8 mouse cellular contexts compared by ENCODE assay signal in the genomic region with DNA sequence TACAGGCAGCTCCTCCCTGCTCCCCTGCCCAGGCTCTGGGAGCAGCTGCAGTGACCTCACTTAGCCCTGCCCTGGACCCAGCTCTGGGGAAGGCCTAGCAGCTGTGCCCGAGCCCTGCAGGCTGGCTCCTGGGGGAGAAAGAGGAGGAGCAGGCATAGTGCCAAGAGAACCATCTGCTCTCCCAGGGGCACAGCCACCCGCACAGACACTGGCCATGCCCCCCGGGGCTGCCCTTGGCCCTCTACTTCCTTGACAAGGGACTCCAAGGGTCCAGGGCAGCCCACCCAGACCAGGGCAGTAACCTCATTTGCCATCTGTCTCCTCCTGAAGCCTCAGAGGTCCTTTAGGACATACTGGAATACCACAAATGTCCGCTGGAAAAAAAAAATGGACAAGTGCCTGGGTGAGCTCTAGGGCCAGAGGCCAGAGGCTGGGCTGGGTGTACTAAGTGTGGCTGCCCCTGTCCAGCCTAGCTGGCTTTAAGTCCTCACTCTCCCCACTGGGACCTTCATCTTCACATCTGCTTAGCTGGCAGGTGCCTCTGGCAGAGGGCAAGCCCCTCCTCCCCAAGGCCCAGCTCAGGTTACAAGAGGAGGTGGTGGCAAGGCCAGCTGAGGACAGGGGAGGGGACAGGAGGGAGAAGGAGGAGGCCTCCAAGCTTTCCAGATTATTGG. TPM values are rescaled to one million over a fixed set of nuclear protein-coding genes. Genes with fewer than 3 reads are reported as not detected.
DNase-seq lines count a peak whose midpoint lies in the region; ATAC-seq lines count a peak whose summit lies in the region.

No protein-coding gene starts in this region.

- no peak overlapping the region for H3K4me3 ChIP-seq in neural tube, embryonic 12.5 days

- ATAC-seq in neural tube, embryonic 12.5 days (ENCODE audit: low FRiP score, low read depth): peak; percentile 52
- ATAC-seq in inflammation-experienced regulatory T-cells, adult 6 months: no peak

- H3K27me3 ChIP-seq in neural tube, embryonic 12.5 days (replicated peaks): peaks cover 38% of the 10 kb centered on the region

- peak overlapping the region; percentile 20; the same call in 1 of the 2 replicates for H3K4me2 ChIP-seq in neural tube, embryonic 12.5 days (replicated peaks)

- no peak overlapping the region for H3K27ac ChIP-seq in neural tube, embryonic 12.5 days

- WGBS in neural tube, embryonic 12.5 days: 25% methylated on average over 4 of the region's 4 CpGs

- H3K36me3 ChIP-seq in neural tube, embryonic 12.5 days: no peaks in the 10 kb centered on the region

- H3K9me3 ChIP-seq in neural tube, embryonic 12.5 days: no peaks in the 10 kb centered on the region

- H3K9ac ChIP-seq in neural tube, embryonic 12.5 days: 0 out of 2 replicates have a peak overlapping the region, but pooled peaks have one; percentile 26

- H3K4me1 ChIP-seq in neural tube, embryonic 12.5 days: peaks cover 31% of the 10 kb centered on the region

- DNase-seq in neural tube, embryonic 10.5 days (ENCODE audit: extremely low spot score, low spot score): no peak
- peak; percentile 91 for DNase-seq in gastrocnemius, adult 18-20 months (ENCODE audit: low spot score)
- peak; percentile 26 for DNase-seq in kidney, adult 18-20 months
- peak; percentile 80 for DNase-seq in lung, postnatal 36 days
- no peak for DNase-seq in urinary bladder, adult 2 months (ENCODE audit: low spot score)
- no peak for DNase-seq in thymus, adult 18-20 months

RNA-seq across cellular contexts. Expression of gene Foxo6, which starts 9.8 kb away (rescaled TPM):
- polyA plus RNA-seq in neural tube, embryonic 12.5 days (2016; fragmentation: Nextera tagmentation; extraction: Ambion mirVana): 0.86 and 1.2 TPM in 2 replicates
- 1 to 10 TPM; 4.4 to 6.6 TPM for total RNA-seq in gastrocnemius, adult 18-20 months (2021)
- not detected for polyA plus RNA-seq in inflammation-experienced regulatory T-cells, adult 6 months (2017; shearing (Covaris generic))
- 2.2 and 2.6 TPM in 2 replicates for polyA plus RNA-seq in urinary bladder, adult 2 months (2012; rRNA removed)

Comparison
In these comparisons a context has a peak if more than half of its experiments do, and no peak if none do; other contexts are left out.
1. DNase-seq: peak in gastrocnemius, adult 18-20 months (single experiment), kidney, adult 18-20 months (single experiment) and lung, postnatal 36 days (single experiment); none in neural tube, embryonic 10.5 days (single experiment), urinary bladder, adult 2 months (single experiment) and thymus, adult 18-20 months (0 of 2).